Mouse (Mus musculus): ENCODE data around the gene Uhrf1bp1.

DNA sequence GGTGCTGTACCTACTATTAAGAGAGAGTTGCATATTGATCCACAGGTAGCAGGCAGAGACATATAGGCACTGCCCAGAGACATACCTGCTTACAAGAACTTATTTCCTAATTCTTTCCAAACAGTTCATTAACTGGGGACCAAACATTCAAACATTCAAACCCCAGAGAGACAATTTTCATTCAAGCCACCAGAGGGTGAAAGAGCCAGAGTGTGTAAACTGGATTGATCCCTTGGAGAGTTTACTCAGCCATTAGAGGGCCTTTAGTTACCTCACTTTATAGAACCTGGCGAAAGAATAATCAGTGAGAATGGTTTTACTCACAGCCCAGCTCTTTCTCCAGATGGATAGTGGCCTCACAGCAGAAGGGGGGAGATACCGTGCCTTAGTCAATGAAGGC is 9.2 kb downstream of the Uhrf1bp1 start:
- TF ChIP-seq CTCF (IDR thresholded peaks at IDR 0.05; ENCODE audit: borderline replicate concordance, extremely low read depth, insufficient read depth, insufficient read length): no peak
- TF ChIP-seq POLR2A (IDR thresholded peaks at IDR 0.05; ENCODE audit: borderline replicate concordance, extremely low read depth, insufficient read depth, insufficient read length, poor library complexity, severe bottlenecking): no peak

Data from brain, embryonic 14.5 days (tissue).